Mouse (Mus musculus) heart, embryonic 12.5 days (tissue): ENCODE measurements around the gene Sppl2b. TPM values are rescaled to one million over a fixed set of nuclear protein-coding genes. Genes with fewer than 3 reads are reported as not detected.
A peak's percentile ranks its signal among the peaks of the same experiment; 100 is the strongest.

Experiments
- ATAC-seq: fragments of 200-750 bp; cut with Nextera tagmentation; 2 replicates; pipeline ENCODE4 v1.8.0; 2017; ENCODE audit warnings: moderate TSS enrichment, moderate library complexity; ENCODE audit not compliant: insufficient number of reproducible peaks, low FRiP score
- H3K27ac ChIP-seq: fragments of 300-500 bp; sonication (generic); 2 replicates; pipeline ENCODE4 v1.5.1; 2016; ENCODE audit warnings: mild to moderate bottlenecking, moderate library complexity; ENCODE audit not compliant: poor library complexity, severe bottlenecking
- H3K27me3 ChIP-seq: fragments of 300-500 bp; sonication (generic); replicated peaks from 2 replicates; pipeline ENCODE4 v1.6.1; 2016; ENCODE audit warnings: mild to moderate bottlenecking, moderate library complexity
- H3K36me3 ChIP-seq: fragments of 300-500 bp; sonication (generic); 2 replicates; pipeline ENCODE4 v1.6.1; 2016; ENCODE audit warnings: mild to moderate bottlenecking, moderate library complexity
- H3K4me1 ChIP-seq: fragments of 300-500 bp; sonication (generic); replicated peaks from 2 replicates; pipeline ENCODE4 v1.6.1; 2016; ENCODE audit warnings: mild to moderate bottlenecking
- H3K4me2 ChIP-seq: fragments of 300-500 bp; sonication (generic); 2 replicates; pipeline ENCODE4 v1.6.1; 2016; ENCODE audit warnings: mild to moderate bottlenecking, moderate library complexity
- H3K4me3 ChIP-seq: fragments of 300-500 bp; sonication (generic); 2 replicates; pipeline ENCODE4 v1.5.1; 2016; ENCODE audit warnings: mild to moderate bottlenecking
- H3K9ac ChIP-seq: fragments of 300-500 bp; sonication (generic); 2 replicates; pipeline ENCODE4 v1.6.1; 2016; ENCODE audit warnings: mild to moderate bottlenecking, moderate library complexity
- H3K9me3 ChIP-seq: fragments of 300-500 bp; sonication (generic); replicated peaks from 2 replicates; pipeline ENCODE4 v1.6.1; 2016; ENCODE audit warnings: mild to moderate bottlenecking, moderate library complexity
- WGBS: fragments of 180-500 bp; shearing (Covaris S2); methylation state at CpG from one replicate; pipeline ENCODE4 v1.1.7; 2016; 5-methylcytosine and 5-hydroxymethylcytosine counted together
- polyA plus RNA-seq: library from polyadenylated mRNA; unstranded; fragments of >200 nt; fragmentation: Nextera tagmentation; extraction: Ambion mirVana; gene quantifications from 2 replicates; pipeline ENCODE4 v1.2.1, GENCODE M21; 2016

Gene Sppl2b
- polyA plus RNA-seq, 1 experiment from 2014 or later, result 34.8 TPM

DNA sequence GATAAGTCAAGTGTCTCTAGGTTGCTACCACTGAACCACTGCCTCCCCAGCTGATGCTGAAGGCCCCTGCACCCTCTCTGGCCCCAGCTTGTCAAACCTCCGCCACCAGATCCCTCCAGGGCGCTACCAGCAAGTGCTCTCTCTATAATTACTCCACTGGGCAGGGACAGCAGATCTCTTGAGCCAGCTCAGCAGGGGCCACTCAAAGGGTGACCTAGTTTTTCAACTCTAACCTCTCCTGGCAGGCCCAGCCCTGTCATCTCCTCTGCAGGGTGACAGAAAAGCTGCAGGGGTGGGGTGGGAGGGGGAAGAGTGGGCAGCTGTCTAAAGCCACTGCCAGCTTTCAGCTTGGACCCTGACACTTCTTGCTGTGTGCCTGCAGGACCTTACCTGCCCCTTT lies 17.2 kb upstream of the Sppl2b start:
- no peaks in the 10 kb centered on the region for H3K36me3 ChIP-seq
- H3K9me3 ChIP-seq, result peaks cover 13% of the 10 kb centered on the region; the same call in 1 of the 2 replicates
- peak overlapping the region; percentile 8; the same call in 1 of the 2 replicates for H3K4me2 ChIP-seq
- peaks cover 81% of the 10 kb centered on the region for H3K27me3 ChIP-seq
- H3K4me3 ChIP-seq, result no peak overlapping the region
- no peak overlapping the region for H3K9ac ChIP-seq
- 0 out of 2 replicates have a peak, but pooled peaks have one; percentile 27 for ATAC-seq
- peaks cover 30% of the 10 kb centered on the region for H3K4me1 ChIP-seq
- H3K27ac ChIP-seq, result peak overlapping the region; percentile 49
- 26% methylated on average over 2 of the region's 2 CpGs for WGBS

- peak overlapping the region; percentile 49 for H3K27ac ChIP-seq
- ATAC-seq, result no peak
Observed at GRCm38 (mm10) chr10:80838346-80838912, 16.6 kb upstream of the Sppl2b start.

GRCm38 (mm10) chr10:80839848-80840247 lies 15.2 kb upstream of the Sppl2b start:
- Histone ChIP-seq H3K4me1 (peaks cover 37% of the 10 kb centered on the region), H3K9me3 (peaks cover 6% of the 10 kb centered on the region; the same call in 1 of the 2 replicates), H3K9ac (no peak overlapping the region), H3K36me3 (no peaks in the 10 kb centered on the region), H3K4me2 (no peak overlapping the region), H3K27me3 (peaks cover 81% of the 10 kb centered on the region), H3K4me3 (no peak overlapping the region), H3K27ac (no peak overlapping the region)
- ATAC-seq, result no peak
- 61% methylated on average over 6 of the region's 6 CpGs for WGBS

More at GRCm38 (mm10) chr10:80838346-80838912, 16.6 kb upstream of the Sppl2b start:
- Histone ChIP-seq H3K36me3 (no peaks in the 10 kb centered on the region), H3K4me3 (no peak overlapping the region), H3K4me1 (peaks cover 31% of the 10 kb centered on the region), H3K4me2 (0 out of 2 replicates have a peak overlapping the region, but pooled peaks have one; percentile 8), H3K9me3 (peaks cover 13% of the 10 kb centered on the region; the same call in 1 of the 2 replicates), H3K9ac (no peak overlapping the region), H3K27me3 (peaks cover 81% of the 10 kb centered on the region)
- 67% methylated on average over 2 of the region's 2 CpGs for WGBS

DNA sequence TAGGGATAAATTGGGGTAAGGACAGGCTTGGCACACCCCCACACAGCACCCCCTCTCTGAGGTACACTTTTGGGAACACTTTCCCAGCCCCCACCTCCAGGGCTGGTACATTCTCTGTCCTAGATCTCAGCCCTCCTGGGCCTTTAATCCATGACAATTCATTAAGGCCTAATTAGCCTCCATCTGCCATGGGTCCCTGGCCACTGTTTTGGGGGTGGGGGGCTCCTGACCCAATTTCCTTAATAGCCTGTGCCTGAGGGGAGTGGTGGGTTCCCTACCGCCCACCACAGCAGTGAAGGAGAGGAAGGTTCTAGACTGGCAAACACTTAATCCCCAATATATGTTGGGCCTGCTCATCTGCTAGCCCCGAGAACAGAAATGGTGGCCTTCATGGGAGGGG lies 13.4 kb upstream of the Sppl2b start:
- Histone ChIP-seq H3K9ac (no peak overlapping the region), H3K27ac (no peak overlapping the region), H3K4me3 (no peak overlapping the region), H3K36me3 (no peaks in the 10 kb centered on the region), H3K9me3 (no peaks in the 10 kb centered on the region), H3K4me1 (peaks cover 30% of the 10 kb centered on the region), H3K27me3 (peaks cover 80% of the 10 kb centered on the region), H3K4me2 (no peak overlapping the region)
- no peak for ATAC-seq
- 79% methylated on average over 2 of the region's 2 CpGs for WGBS

- peaks cover 73% of the 10 kb centered on the region for H3K27me3 ChIP-seq
Observed at GRCm38 (mm10) chr10:80842334-80842733, 12.7 kb upstream of the Sppl2b start.

DNA sequence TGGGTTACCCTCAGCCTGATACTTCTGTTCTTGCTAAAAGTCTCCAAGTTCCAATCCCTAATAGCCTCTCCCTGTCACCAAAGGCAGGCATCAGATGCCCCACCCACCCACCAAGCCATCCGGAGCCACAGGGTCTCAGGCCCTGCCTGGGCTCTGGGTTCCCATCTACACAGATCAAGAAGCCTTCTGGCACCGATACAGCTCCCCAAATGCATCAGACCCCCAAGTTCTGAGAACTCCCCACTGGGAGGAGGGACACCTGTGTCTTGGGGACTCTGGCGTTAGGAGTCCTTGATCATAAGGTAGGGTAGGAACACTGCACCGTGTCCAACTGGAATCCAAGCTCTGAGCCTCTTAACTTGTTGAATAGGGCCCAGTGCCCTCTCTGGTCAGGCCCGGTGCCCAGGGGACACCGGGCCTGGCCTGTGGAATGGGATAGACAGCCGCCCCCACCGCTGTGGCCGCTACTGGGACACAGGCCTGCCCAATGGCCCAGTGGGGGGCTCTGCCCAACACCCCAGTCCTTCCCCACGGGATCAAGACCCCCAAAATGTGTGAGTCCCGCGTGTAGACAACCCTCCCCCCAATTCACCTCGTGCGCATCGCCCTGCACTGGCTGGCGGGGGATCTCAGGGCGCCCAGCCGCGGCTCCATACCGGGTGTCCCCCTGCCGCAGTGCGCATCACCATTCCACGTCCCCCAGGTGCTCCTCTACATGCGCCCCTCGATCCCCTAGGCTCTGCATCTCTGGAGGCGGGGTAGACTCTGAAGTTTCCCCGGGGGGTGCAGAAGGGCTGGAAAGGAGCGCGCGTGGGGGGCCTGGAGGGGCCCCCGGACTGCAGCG lies 11.8 kb upstream of the Sppl2b start:
- Histone ChIP-seq H3K4me1 (peaks cover 15% of the 10 kb centered on the region), H3K4me3 (peak overlapping the region; percentile 50), H3K9ac (peak overlapping the region; percentile 70), H3K4me2 (peak overlapping the region; percentile 88), H3K36me3 (no peaks in the 10 kb centered on the region), H3K9me3 (no peaks in the 10 kb centered on the region), H3K27me3 (peaks cover 65% of the 10 kb centered on the region), H3K27ac (no peak overlapping the region)
- ATAC-seq, result no peak
- 11% methylated on average over 32 of the region's 32 CpGs for WGBS

More at GRCm38 (mm10) chr10:80842334-80842733, 12.7 kb upstream of the Sppl2b start:
- WGBS, result 78% methylated on average over 15 of the region's 15 CpGs
- H3K9ac ChIP-seq, result no peak overlapping the region
- no peaks in the 10 kb centered on the region for H3K36me3 ChIP-seq
- H3K9me3 ChIP-seq, result no peaks in the 10 kb centered on the region
- H3K4me2 ChIP-seq, result no peak overlapping the region
- no peak overlapping the region for H3K27ac ChIP-seq
- H3K4me3 ChIP-seq, result no peak overlapping the region
- H3K4me1 ChIP-seq, result peaks cover 23% of the 10 kb centered on the region
- no peak for ATAC-seq

DNA sequence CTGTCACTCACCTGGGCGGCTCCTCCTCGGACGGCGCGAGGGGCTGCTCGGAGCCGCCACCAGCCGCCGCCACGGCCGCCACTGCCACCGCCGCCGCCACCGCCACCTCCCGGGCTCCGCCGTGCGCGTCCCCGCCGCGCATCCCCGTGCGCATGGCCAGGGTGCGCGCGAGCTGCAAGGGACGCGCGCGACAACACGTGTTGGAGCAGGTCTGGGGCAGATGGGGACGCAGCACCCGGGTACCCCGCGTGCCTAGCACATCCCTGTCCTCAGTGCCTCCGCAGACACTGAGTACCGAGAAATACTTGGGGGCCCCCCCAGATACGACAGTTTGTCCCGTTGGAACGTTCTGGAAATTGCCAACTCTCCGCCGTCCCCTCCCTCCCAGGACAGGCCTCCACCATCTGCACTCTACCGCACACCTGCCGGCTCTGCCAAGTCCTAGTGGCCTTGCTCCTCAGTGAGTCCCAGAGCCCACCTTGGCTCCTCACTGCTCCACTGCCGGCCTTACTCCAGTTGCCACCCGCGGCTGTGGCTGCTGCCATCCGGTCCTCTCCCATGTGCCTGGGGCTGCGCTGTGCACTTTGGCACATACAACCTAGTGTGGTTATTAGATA lies 11.0 kb upstream of the Sppl2b start, which contains the start of gene Lingo3:
Gene Lingo3 (minus strand): TSS at position 109 of the 617 bp plus-strand sequence.
- Histone ChIP-seq H3K27ac (no peak within 1 kb of the TSS), H3K4me2 (peak within 1 kb of the TSS; percentile 88), H3K36me3 (no peaks in the 10 kb centered on the region), H3K27me3 (peaks cover 64% of the 10 kb centered on the region), H3K9me3 (no peaks in the 10 kb centered on the region), H3K9ac (peak within 1 kb of the TSS; percentile 70), H3K4me1 (peaks cover 18% of the 10 kb centered on the region), H3K4me3 (peak within 1 kb of the TSS; percentile 50)
- WGBS, result 5% methylated on average over 43 of the region's 51 CpGs
- ATAC-seq, result no peak

DNA sequence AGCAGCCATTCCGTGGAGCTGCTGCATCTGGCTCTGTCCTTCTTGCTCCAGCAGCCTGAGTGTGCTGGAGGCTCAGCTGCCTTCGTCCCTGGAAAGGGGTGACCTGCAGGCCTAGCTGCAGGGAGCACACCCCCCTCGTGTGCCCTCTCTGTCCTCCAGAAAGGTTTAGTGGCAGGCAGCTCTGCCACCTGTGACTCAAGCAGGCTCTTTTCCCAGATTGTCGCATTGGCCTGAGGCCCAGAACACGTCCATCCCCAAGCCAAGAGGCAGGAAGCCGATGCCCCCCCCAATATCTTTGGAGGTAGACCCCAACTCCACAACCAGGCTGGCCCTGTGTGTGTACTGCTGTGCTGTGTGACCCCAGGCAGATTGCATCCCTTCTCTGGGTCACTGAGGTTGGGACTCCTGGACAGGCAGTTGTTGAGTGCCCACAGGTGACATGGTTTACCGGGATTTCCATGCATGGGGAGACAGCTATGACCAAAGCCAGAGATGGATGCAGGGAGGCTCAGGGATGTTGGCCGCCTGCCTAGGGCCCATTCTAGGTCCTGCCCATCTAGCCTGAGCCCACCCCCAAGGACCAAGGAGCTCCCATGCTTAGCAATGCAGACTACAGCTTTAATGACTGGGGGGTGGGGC lies 9.9 kb upstream of the Sppl2b start:
- H3K36me3 ChIP-seq, result 0 out of 2 replicates have a peak, but pooled peaks cover under 1% of the 10 kb centered on the region
- no peak overlapping the region for H3K9ac ChIP-seq
- H3K4me2 ChIP-seq, result no peak overlapping the region
- H3K27ac ChIP-seq, result no peak overlapping the region
- H3K27me3 ChIP-seq, result peaks cover 59% of the 10 kb centered on the region
- H3K4me3 ChIP-seq, result no peak overlapping the region
- peaks cover 18% of the 10 kb centered on the region for H3K4me1 ChIP-seq
- H3K9me3 ChIP-seq, result no peaks in the 10 kb centered on the region
- ATAC-seq, result no peak
- 59% methylated on average over 8 of the region's 8 CpGs for whole genome bisulfite sequencing

GRCm38 (mm10) chr10:80845732-80846131 lies 9.3 kb upstream of the Sppl2b start:
- Histone ChIP-seq H3K27me3 (peaks cover 58% of the 10 kb centered on the region), H3K36me3 (0 out of 2 replicates have a peak, but pooled peaks cover 5% of the 10 kb centered on the region), H3K4me2 (no peak overlapping the region), H3K27ac (no peak overlapping the region), H3K9ac (no peak overlapping the region), H3K9me3 (no peaks in the 10 kb centered on the region), H3K4me1 (peaks cover 18% of the 10 kb centered on the region), H3K4me3 (no peak overlapping the region)
- no peak for ATAC-seq
- WGBS, result 73% methylated on average over 12 of the region's 12 CpGs

GRCm38 (mm10) chr10:80848571-80848970 lies 6.5 kb upstream of the Sppl2b start:
- H3K4me3 ChIP-seq, result no peak overlapping the region
- peaks cover 29% of the 10 kb centered on the region for H3K36me3 ChIP-seq
- H3K27ac ChIP-seq, result no peak overlapping the region
- H3K4me1 ChIP-seq, result peaks cover 15% of the 10 kb centered on the region
- no peak overlapping the region for H3K9ac ChIP-seq
- WGBS, result 9% methylated on average over 10 of the region's 10 CpGs
- H3K9me3 ChIP-seq, result no peaks in the 10 kb centered on the region
- H3K4me2 ChIP-seq, result no peak overlapping the region
- H3K27me3 ChIP-seq, result peaks cover 30% of the 10 kb centered on the region
- ATAC-seq, result peak; percentile 56; the same call in 1 of the 2 replicates
